Mouse (Mus musculus): ENCODE data around the gene Natd1. TPM values are rescaled to one million over a fixed set of nuclear protein-coding genes. Genes with fewer than 3 reads are reported as not detected.
"Not testable (repeated sequence)": the region's sequence is repeated elsewhere in the genome, so short reads cannot be mapped to it uniquely, and the experiment has no call there.

The Natd1 gene
- polyA plus RNA-seq, 1 experiment from 2014 or later = 11.9 TPM

- 64% methylated on average over 3 of the region's 3 CpGs for WGBS
- ATAC-seq = no peak
Observed at GRCm38 (mm10) chr11:60908073-60908472, 6.5 kb downstream of the Natd1 start.

DNA sequence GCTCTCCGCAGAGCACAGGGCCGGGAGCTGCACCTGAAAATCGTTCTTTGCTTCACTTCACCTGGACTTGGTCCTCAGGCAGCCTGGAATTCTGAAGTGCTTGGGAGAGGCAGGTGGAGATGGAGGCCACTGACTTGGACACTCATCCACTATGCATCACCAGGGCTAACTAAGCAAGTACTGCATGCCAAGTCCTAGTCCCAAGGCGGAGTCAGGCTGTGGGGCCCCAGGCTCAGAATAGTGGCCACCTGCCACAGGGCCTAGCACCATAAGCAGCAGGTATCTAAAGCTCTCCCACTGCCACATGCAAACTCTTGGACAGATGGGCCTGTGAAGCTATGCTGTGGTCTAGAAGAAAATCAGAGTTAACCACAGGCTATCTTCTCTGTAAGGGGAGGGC, 8.1 kb downstream of the Natd1 start:
- H3K4me1 ChIP-seq (replicated peaks) = no peaks in the 10 kb centered on the region
- no peaks in the 10 kb centered on the region for H3K27me3 ChIP-seq (replicated peaks)
- 88% methylated on average over 4 of the region's 4 CpGs for WGBS
- no peak overlapping the region for H3K27ac ChIP-seq
- ATAC-seq = no peak
- no peak overlapping the region for H3K4me2 ChIP-seq (replicated peaks)
- no peak overlapping the region for H3K9ac ChIP-seq
- no peak overlapping the region for H3K4me3 ChIP-seq (replicated peaks)
- no peaks in the 10 kb centered on the region for H3K9me3 ChIP-seq
- peaks cover 13% of the 10 kb centered on the region; the same call in 1 of the 2 replicates for H3K36me3 ChIP-seq

More at GRCm38 (mm10) chr11:60908073-60908472, 6.5 kb downstream of the Natd1 start:
- Histone ChIP-seq H3K9me3 (no peaks in the 10 kb centered on the region), H3K27ac (no peak overlapping the region), H3K9ac (no peak overlapping the region), H3K36me3 (peaks cover 13% of the 10 kb centered on the region; the same call in 1 of the 2 replicates), H3K27me3 (replicated peaks) (no peaks in the 10 kb centered on the region), H3K4me2 (replicated peaks) (no peak overlapping the region), H3K4me3 (replicated peaks) (no peak overlapping the region), H3K4me1 (replicated peaks) (peaks cover 11% of the 10 kb centered on the region)

DNA sequence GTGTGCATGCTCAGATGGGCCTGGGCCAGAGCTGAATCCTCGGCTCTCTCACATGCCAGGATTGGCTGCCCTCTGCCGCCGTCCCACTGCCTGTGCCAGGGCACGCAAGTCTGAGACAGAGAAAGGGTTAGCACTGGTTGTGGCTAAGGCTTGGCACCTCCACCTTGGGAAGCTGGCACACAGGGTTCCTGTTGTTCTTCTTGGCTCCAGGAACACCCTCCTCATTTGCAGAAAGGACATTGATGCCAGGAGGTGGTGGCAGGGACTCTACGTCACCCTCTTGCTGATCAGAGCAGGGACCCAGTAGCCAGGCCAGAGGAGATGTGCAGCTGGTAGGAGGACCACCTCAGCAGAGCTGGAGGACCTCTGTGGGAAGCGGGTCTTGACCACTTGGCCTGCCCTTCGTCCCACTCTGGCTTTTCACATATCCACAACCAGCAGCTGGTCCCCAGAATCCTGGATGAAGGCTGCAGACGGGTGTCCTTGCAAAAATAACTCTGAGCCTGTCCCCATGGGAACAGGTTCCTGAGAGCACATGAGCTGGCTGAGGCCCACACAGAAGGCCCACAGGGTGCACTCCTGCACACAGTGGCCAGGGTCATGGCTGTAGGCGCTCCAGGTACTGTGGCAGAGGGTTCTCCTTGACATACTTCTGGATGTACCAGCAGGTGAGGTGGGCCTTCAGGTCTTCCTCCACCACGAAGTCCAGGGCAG, 9.0 kb downstream of the Natd1 start:
- Histone ChIP-seq H3K27ac (no peak overlapping the region), H3K9ac (no peak overlapping the region), H3K4me3 (replicated peaks) (no peak overlapping the region), H3K36me3 (peaks cover 13% of the 10 kb centered on the region; the same call in 1 of the 2 replicates), H3K9me3 (no peaks in the 10 kb centered on the region), H3K27me3 (replicated peaks) (no peaks in the 10 kb centered on the region), H3K4me2 (replicated peaks) (no peak overlapping the region), H3K4me1 (replicated peaks) (no peaks in the 10 kb centered on the region)
- no peak for ATAC-seq
- 94% methylated on average over 10 of the region's 10 CpGs for WGBS

GRCm38 (mm10) chr11:60903661-60904061, 10.9 kb downstream of the Natd1 start:
- no peaks in the 10 kb centered on the region for H3K4me1 ChIP-seq (replicated peaks)
- no peaks in the 10 kb centered on the region for H3K9me3 ChIP-seq
- H3K9ac ChIP-seq = no peak overlapping the region
- no peak overlapping the region for H3K4me3 ChIP-seq (replicated peaks)
- no peaks in the 10 kb centered on the region for H3K27me3 ChIP-seq (replicated peaks)
- H3K27ac ChIP-seq = no peak overlapping the region
- peaks cover 13% of the 10 kb centered on the region; the same call in 1 of the 2 replicates for H3K36me3 ChIP-seq
- ATAC-seq = no peak
- WGBS = 91% methylated on average over 6 of the region's 6 CpGs
- H3K4me2 ChIP-seq (replicated peaks) = no peak overlapping the region

- H3K4me3 ChIP-seq (replicated peaks) = no peak overlapping the region
- no peak overlapping the region for H3K9ac ChIP-seq
- H3K27ac ChIP-seq = no peak overlapping the region
- H3K27me3 ChIP-seq (replicated peaks) = no peaks in the 10 kb centered on the region
- peaks cover 13% of the 10 kb centered on the region; the same call in 1 of the 2 replicates for H3K36me3 ChIP-seq
- no peak overlapping the region for H3K4me2 ChIP-seq (replicated peaks)
- H3K4me1 ChIP-seq (replicated peaks) = no peaks in the 10 kb centered on the region
- 66% methylated on average over 4 of the region's 4 CpGs for WGBS
- H3K9me3 ChIP-seq = no peaks in the 10 kb centered on the region
- ATAC-seq = no peak
Observed at GRCm38 (mm10) chr11:60902486-60902885, 12.1 kb downstream of the Natd1 start.

DNA sequence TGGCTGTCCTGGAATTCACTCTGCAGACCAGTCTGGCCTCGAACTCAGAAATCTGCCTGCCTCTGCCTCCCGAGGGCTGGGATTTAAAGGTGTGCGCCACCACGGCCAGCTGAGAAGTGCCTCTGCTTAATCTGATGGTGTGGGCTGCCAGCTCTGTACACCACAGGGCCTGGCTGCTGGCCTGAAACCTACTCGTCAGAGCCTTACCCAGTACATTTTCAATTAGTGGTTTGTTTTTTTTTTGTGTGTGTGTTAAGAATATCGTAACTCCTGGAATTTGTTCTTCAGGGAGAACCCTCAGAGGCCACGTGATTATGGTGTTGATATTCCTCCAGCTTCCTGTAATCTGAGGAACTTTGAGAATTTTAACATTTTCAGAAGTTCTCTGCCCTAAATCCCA, 12.5 kb downstream of the Natd1 start:
- H3K27ac ChIP-seq = no peak overlapping the region
- H3K36me3 ChIP-seq = peaks cover 13% of the 10 kb centered on the region; the same call in 1 of the 2 replicates
- no peaks in the 10 kb centered on the region for H3K9me3 ChIP-seq
- no peak for ATAC-seq
- no peaks in the 10 kb centered on the region for H3K27me3 ChIP-seq (replicated peaks)
- 79% methylated on average over 7 of the region's 7 CpGs for WGBS
- no peak overlapping the region for H3K4me2 ChIP-seq (replicated peaks)
- H3K4me3 ChIP-seq (replicated peaks) = no peak overlapping the region
- no peak overlapping the region for H3K9ac ChIP-seq
- H3K4me1 ChIP-seq (replicated peaks) = no peaks in the 10 kb centered on the region

DNA sequence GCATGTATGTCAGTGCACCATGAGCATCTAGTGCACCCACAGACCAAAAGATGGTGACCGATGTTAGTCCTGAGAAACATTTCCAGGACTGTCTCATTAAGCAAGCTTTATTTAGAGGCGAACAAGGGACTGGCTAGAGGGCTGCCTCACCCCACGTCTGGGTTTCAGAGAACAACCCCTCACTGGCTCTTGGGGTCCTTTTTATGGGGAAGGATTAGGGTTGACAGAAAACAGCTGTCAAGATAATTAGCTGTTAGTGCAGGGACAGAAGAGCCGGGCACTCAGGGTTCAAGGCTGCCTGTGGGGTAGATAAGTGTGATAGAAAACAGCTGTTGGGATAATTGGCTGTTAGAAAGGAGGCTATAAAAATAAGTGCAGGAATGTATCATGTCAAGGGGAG, 18.6 kb downstream of the Natd1 start:
- ATAC-seq = no peak
- H3K36me3 ChIP-seq = no peaks in the 10 kb centered on the region
- H3K27ac ChIP-seq = no peak overlapping the region
- H3K9ac ChIP-seq = no peak overlapping the region
- H3K4me3 ChIP-seq (replicated peaks) = no peak overlapping the region
- H3K27me3 ChIP-seq (replicated peaks) = no peaks in the 10 kb centered on the region
- WGBS = 18% methylated on average over 4 of the region's 4 CpGs
- no peaks in the 10 kb centered on the region for H3K4me1 ChIP-seq (replicated peaks)
- H3K9me3 ChIP-seq = no peaks in the 10 kb centered on the region
- H3K4me2 ChIP-seq (replicated peaks) = no peak overlapping the region

DNA sequence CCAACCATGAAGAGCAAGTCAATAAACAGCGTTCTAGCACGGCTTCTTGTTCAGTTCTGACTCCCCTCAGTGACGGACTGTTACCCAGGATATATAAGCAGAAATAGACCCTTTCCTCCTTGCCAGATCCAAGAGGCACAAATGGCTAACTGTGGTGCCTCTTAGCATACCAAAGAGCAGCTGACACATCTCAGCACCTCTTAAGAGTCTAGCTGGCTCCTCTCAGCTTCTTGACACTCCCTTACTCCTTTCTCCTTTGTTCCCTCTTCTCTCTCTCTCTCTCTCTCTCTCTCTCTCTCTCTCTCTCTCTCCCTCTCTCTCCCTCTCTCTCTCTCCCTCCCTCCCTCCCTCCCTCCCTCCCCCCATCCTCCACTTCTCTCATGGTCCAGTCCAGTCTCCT, 23.8 kb downstream of the Natd1 start:
- Histone ChIP-seq H3K4me3 (replicated peaks) (no peak overlapping the region), H3K4me1 (replicated peaks) (no peaks in the 10 kb centered on the region), H3K9ac (no peak overlapping the region), H3K27ac (no peak overlapping the region), H3K9me3 (no peaks in the 10 kb centered on the region), H3K36me3 (no peaks in the 10 kb centered on the region), H3K4me2 (replicated peaks) (no peak overlapping the region), H3K27me3 (replicated peaks) (no peaks in the 10 kb centered on the region)
- WGBS = 54% methylated on average over 3 of the region's 3 CpGs
- no peak for ATAC-seq

DNA sequence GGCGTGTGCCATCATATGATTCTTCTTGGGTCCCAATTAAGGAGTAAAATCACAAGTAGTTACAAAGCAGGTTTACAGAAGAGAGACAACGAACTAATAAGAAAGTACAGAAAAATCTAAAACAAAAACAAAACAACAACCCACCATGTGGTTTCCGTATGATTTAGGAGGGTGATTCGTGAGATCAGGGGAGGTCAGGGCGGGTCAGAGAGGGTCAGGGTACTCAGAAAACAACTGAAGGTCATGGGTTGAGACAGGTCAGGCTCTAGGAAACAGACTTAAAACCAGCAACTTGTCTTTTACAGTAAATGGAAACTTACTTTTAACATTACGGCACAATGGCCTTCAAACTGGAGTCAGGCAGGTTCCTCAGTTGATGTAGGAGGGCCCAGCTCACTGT, 24.3 kb downstream of the Natd1 start:
- Histone ChIP-seq H3K4me1 (replicated peaks) (no peaks in the 10 kb centered on the region), H3K9ac (no peak overlapping the region), H3K36me3 (no peaks in the 10 kb centered on the region), H3K9me3 (no peaks in the 10 kb centered on the region), H3K4me3 (replicated peaks) (no peak overlapping the region), H3K27me3 (replicated peaks) (no peaks in the 10 kb centered on the region), H3K4me2 (replicated peaks) (no peak overlapping the region), H3K27ac (no peak overlapping the region)
- 62% methylated on average over 6 of the region's 6 CpGs for WGBS
- no peak for ATAC-seq

DNA sequence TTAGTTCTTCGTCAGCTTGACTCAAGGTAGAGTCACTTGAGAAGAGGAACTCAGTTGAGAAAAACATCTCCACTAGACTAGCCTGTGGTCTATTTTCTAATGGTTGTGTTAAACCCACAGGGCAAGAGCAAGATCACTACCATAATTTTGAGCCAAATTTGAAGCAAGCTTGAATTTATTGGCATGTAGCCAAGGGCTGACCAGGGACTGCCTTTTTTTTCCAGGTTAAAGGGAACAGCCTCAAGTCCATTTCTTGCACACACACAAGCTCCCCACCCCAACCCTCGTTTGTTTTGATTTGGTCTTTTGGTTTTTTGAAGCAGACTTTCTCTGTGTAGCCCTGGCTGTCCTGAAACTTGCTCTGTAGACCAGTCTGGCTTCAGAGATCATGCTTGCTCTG, 24.7 kb downstream of the Natd1 start:
- Histone ChIP-seq H3K36me3 (no peaks in the 10 kb centered on the region), H3K4me3 (replicated peaks) (no peak overlapping the region), H3K9ac (no peak overlapping the region), H3K9me3 (no peaks in the 10 kb centered on the region), H3K4me1 (replicated peaks) (no peaks in the 10 kb centered on the region), H3K27ac (no peak overlapping the region), H3K4me2 (replicated peaks) (no peak overlapping the region), H3K27me3 (replicated peaks) (no peaks in the 10 kb centered on the region)
- 59% methylated on average over 2 of the region's 2 CpGs for WGBS
- ATAC-seq = no peak

- not testable (repeated sequence) for H3K27me3 ChIP-seq (replicated peaks); ATAC-seq; H3K9me3 ChIP-seq; H3K4me2 ChIP-seq (replicated peaks); H3K27ac ChIP-seq; H3K4me3 ChIP-seq (replicated peaks); H3K9ac ChIP-seq; H3K36me3 ChIP-seq; H3K4me1 ChIP-seq (replicated peaks)
- WGBS = 91% methylated on average over 3 of the region's 3 CpGs
Observed at GRCm38 (mm10) chr11:60886986-60887385, 27.6 kb downstream of the Natd1 start.

DNA sequence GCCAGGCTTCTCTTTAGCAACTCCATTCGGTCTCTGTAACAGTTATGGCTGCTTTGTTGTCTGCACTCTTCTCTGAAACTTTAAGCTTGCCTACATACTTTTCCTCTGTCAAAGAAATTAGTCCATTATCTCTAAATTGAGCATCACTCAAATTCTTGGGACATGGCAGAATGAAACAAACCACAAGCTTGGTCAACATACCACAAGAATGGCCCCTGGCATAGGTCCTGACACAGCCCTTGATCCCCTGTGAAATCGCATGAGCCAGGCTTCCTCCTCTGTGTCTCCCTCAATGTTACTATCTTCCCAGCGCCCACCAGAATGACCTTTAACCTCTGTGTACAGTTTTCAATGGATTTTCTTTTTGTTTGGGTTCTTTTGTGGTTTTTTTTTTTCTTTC, 32.2 kb downstream of the Natd1 start:
- WGBS = 81% methylated on average over 3 of the region's 3 CpGs
- Histone ChIP-seq H3K27me3 (replicated peaks) (no peaks in the 10 kb centered on the region), H3K9ac (no peak overlapping the region), H3K27ac (no peak overlapping the region), H3K4me1 (replicated peaks) (0 out of 2 replicates have a peak, but pooled peaks cover 3% of the 10 kb centered on the region), H3K9me3 (no peaks in the 10 kb centered on the region), H3K4me2 (replicated peaks) (no peak overlapping the region), H3K4me3 (replicated peaks) (no peak overlapping the region), H3K36me3 (no peaks in the 10 kb centered on the region)
- no peak for ATAC-seq

GRCm38 (mm10) chr11:60880559-60880958, 34.0 kb downstream of the Natd1 start:
- WGBS = 88% methylated on average over 4 of the region's 4 CpGs
- H3K27ac ChIP-seq = no peak overlapping the region

More at GRCm38 (mm10) chr11:60880559-60880958, 34.0 kb downstream of the Natd1 start:
- Histone ChIP-seq H3K9ac (no peak overlapping the region), H3K4me2 (replicated peaks) (no peak overlapping the region), H3K4me3 (replicated peaks) (no peak overlapping the region), H3K9me3 (no peaks in the 10 kb centered on the region), H3K36me3 (no peaks in the 10 kb centered on the region), H3K4me1 (replicated peaks) (peaks cover 20% of the 10 kb centered on the region), H3K27me3 (replicated peaks) (no peaks in the 10 kb centered on the region)
- no peak for ATAC-seq

Data from intestine, embryonic 15.5 days (tissue).